Comparison of ENCODE assay signal across 20 mouse cellular contexts in genomic region chr2:179370882-179371546, GRCm38 (mm10).
A peak's percentile ranks its signal among the peaks of the same experiment; 100 is the strongest.
DNase-seq lines count a peak whose midpoint lies in the region; ATAC-seq and TF ChIP-seq lines count a peak whose summit lies in the region.
"Had no signal": no experiment of that assay in that cellular context is flagged by ENCODE, and none has a peak within 500 bp of the region (broad histone marks: within the 10 kb centered on the region; RNA-seq: fewer than 3 reads in every experiment).

No protein-coding gene starts in this region.

- no peak overlapping the region for H3K27ac ChIP-seq in forebrain, embryonic 15.5 days (replicated peaks)
- no peak overlapping the region for H3K27ac ChIP-seq in forebrain, embryonic 11.5 days (ENCODE audit: low read depth, low read length)
- no peak overlapping the region for H3K27ac ChIP-seq in layer of hippocampus, adult 2 months
- H3K27ac ChIP-seq: limb, embryonic 15.5 days; liver, embryonic 15.5 days; macrophage; midbrain, embryonic 12.5 days had no signal

- no peaks in the 10 kb centered on the region for H3K36me3 ChIP-seq in forebrain, embryonic 15.5 days
- H3K36me3 ChIP-seq in forebrain, embryonic 11.5 days (ENCODE audit: control insufficient read depth, insufficient read depth, low read length): no peaks in the 10 kb centered on the region
- H3K36me3 ChIP-seq: heart, embryonic 12.5 days; limb, embryonic 15.5 days; liver, embryonic 15.5 days; midbrain, embryonic 12.5 days had no signal

- H3K4me2 ChIP-seq in forebrain, embryonic 15.5 days (replicated peaks): no peak overlapping the region
- no peak overlapping the region for H3K4me2 ChIP-seq in forebrain, embryonic 11.5 days (ENCODE audit: low read depth, low read length, severe bottlenecking)
- H3K4me2 ChIP-seq: heart, embryonic 12.5 days; limb, embryonic 15.5 days; liver, embryonic 15.5 days; midbrain, embryonic 12.5 days had no signal

- H3K9ac ChIP-seq in forebrain, embryonic 15.5 days (replicated peaks): no peak overlapping the region
- H3K9ac ChIP-seq in forebrain, embryonic 11.5 days (ENCODE audit: low read length): no peak overlapping the region
- H3K9ac ChIP-seq: heart, embryonic 12.5 days; limb, embryonic 15.5 days; liver, embryonic 15.5 days; midbrain, embryonic 12.5 days had no signal

- peaks cover 10% of the 10 kb centered on the region for H3K4me1 ChIP-seq in forebrain, embryonic 15.5 days
- no peaks in the 10 kb centered on the region for H3K4me1 ChIP-seq in forebrain, embryonic 11.5 days (replicated peaks; ENCODE audit: control insufficient read depth, insufficient read depth, low read length)
- H3K4me1 ChIP-seq: heart, embryonic 12.5 days; liver, embryonic 15.5 days; midbrain, embryonic 12.5 days had no signal

- 57% methylated on average over 14 of the region's 14 CpGs for WGBS in forebrain, embryonic 15.5 days
- 85% methylated on average over 14 of the region's 14 CpGs for WGBS in forebrain, embryonic 11.5 days

- H3K27me3 ChIP-seq in forebrain, embryonic 15.5 days: no peaks in the 10 kb centered on the region
- no peaks in the 10 kb centered on the region for H3K27me3 ChIP-seq in forebrain, embryonic 11.5 days (ENCODE audit: control insufficient read depth, insufficient read depth, low read length)
- H3K27me3 ChIP-seq: CH12.LX; heart, embryonic 12.5 days; limb, embryonic 15.5 days; liver, embryonic 15.5 days; midbrain, embryonic 12.5 days had no signal

- DNase-seq in forebrain, embryonic 11.5 days (ENCODE audit: low spot score): no peak
- DNase-seq in layer of hippocampus, adult 2 months (ENCODE audit: low spot score in 2 of 2): no peak
- no peak for DNase-seq in layer of hippocampus, postnatal 14 days (ENCODE audit: low spot score in 2 of 2)
- peak; percentile 33 to 50 for DNase-seq in right cerebral cortex, postnatal 10 days (ENCODE audit: low spot score in 2 of 2)
- DNase-seq in right cerebral cortex, adult 18-20 months: no peak
- DNase-seq in urinary bladder, adult 2 months (ENCODE audit: low spot score): no peak
- DNase-seq: adrenal gland, postnatal 25 days; cerebellum, adult 11-12 months; cerebellum, postnatal 36 days; heart, postnatal 14 days; kidney, postnatal 36 days; retina, postnatal 1 day; thymus, postnatal 25 days had no signal

- no peaks in the 10 kb centered on the region for H3K9me3 ChIP-seq in forebrain, embryonic 15.5 days
- H3K9me3 ChIP-seq in forebrain, embryonic 11.5 days (ENCODE audit: control insufficient read depth, low read length): no peaks in the 10 kb centered on the region
- H3K9me3 ChIP-seq: heart, embryonic 12.5 days; limb, embryonic 15.5 days; liver, embryonic 15.5 days; midbrain, embryonic 12.5 days had no signal

- no peak overlapping the region for H3K4me3 ChIP-seq in forebrain, embryonic 15.5 days
- H3K4me3 ChIP-seq in forebrain, embryonic 11.5 days (ENCODE audit: low read depth, low read length): no peak overlapping the region
- peak overlapping the region; percentile 10; the same call in 1 of the 2 replicates for H3K4me3 ChIP-seq in layer of hippocampus, adult 2 months
- H3K4me3 ChIP-seq: heart, embryonic 12.5 days; limb, embryonic 15.5 days; liver, embryonic 15.5 days; midbrain, embryonic 12.5 days had no signal

- ATAC-seq in forebrain, embryonic 15.5 days (replicated peaks): peak; percentile 63; the same call in 1 of the 2 replicates
- no peak for ATAC-seq in forebrain, embryonic 11.5 days (replicated peaks; ENCODE audit: low FRiP score)

- TF ChIP-seq CTCF in layer of hippocampus, adult 2 months (conservative IDR thresholded peaks at IDR 0.05): peak; percentile 27; the same call in 1 of the 2 replicates

Comparison
In these comparisons a context has a peak if more than half of its experiments do, and no peak if none do; other contexts are left out.
1. DNase-seq: peak in right cerebral cortex, postnatal 10 days (2 of 2); none in forebrain, embryonic 11.5 days (single experiment), layer of hippocampus, adult 2 months (0 of 2), layer of hippocampus, postnatal 14 days (0 of 2), right cerebral cortex, adult 18-20 months (single experiment) and urinary bladder, adult 2 months (single experiment).